Mouse (Mus musculus) Muller cell, postnatal 12 days (primary cell): ENCODE measurements around the gene B830017H08Rik.

Experiments
- DNase-seq: peaks from one replicate; pipeline ENCODE4 v3.0.0-alpha.2; 2015; ENCODE audit errors: inconsistent ontology term

Gene B830017H08Rik

DNA sequence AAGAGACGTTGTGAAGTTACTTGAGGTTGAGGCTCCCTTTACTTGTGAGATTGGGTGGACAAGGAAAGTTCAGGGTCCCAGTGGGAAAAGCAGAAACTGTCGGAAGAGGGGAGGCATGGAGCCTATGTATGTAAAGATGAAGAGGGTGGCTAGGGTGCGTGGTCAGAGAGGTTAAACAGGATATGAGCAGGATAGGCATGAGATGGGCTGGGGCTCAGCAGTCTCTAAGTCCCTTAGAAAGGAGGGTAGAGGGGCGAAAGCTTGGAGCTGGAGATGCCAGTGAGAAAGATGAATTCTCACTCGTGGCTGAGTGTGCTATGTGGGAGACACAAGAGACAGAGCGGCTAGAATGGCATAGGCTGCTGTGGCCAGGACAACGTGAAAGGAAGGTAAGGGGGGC lies at the start of gene B830017H08Rik:
TSS of gene B830017H08Rik (plus strand) at position 301 of the 400 bp plus-strand sequence.
- no peak for DNase-seq

DNA sequence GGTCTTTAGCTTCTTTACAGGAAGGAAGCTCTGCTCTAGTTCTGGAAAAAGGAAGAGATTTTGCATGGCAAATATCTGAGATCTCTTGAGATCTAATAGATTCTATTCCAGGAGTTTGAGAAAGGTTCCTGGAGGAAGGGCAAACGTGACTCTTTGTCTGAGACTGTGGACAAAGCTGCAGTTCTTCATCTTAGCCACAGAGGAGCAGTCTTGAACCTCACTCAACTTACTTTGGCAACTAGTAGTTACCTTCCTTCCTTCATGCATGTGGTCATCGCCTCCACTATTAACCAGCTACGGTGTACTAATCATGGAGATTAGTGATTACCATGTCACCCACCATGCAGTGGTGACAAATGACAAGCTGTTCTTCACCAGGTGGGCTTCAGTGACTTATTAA lies 47.6 kb upstream of the B830017H08Rik start:
- no peak for DNase-seq

DNA sequence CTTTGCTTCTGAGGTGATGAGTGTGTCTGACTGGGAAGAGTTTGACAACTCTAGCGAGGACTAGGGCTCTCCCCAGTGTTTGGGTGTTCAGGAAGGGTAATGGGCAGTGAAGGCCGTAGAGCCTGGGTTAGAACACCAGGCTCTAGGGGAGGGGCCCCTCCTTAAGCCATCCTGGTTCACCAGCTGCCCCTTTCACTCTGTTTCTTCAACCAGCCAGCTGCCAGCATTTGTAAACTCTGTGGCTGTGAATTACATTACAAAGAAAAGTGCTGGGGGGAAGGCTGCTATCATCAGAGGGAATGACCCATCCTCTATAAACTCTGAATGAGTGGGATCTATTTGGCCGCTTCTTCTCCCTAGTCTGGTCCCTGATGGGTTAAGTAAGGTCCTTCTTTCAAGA lies 40.2 kb upstream of the B830017H08Rik start:
- DNase-seq = no peak

GRCm38 (mm10) chr16:17794047-17794446 lies 38.9 kb upstream of the B830017H08Rik start:
- no peak for DNase-seq

GRCm38 (mm10) chr16:17795643-17796042 lies 37.3 kb upstream of the B830017H08Rik start:
- DNase-seq = no peak

DNA sequence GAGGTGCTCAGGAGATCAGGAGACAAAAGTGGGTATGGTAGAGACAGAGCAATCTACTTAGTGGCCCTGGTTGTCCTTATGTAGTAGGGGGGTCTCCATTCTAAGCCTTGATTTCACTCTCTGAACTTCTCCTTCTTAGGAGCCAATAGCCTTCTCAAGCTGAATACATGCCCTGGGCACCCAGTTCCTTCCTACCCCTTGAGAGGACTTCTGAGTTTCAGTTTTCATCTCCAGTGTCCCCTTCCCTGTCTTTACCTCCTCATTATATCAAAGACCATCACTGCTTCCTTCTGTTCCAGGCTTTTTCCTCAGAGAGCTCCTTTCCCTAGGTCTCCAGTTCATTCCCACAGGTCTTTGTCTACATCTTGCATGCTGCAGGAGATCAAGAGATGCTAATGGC lies 36.4 kb upstream of the B830017H08Rik start:
- DNase-seq = no peak

- peak; percentile 75 for DNase-seq
These were observed 35.7 kb upstream of the B830017H08Rik start, which contains the start of gene Scarf2 for GRCm38 (mm10) chr16:17796971-17797811. Gene Scarf2, plus strand, starts transcription at chr16:17797282.

DNA sequence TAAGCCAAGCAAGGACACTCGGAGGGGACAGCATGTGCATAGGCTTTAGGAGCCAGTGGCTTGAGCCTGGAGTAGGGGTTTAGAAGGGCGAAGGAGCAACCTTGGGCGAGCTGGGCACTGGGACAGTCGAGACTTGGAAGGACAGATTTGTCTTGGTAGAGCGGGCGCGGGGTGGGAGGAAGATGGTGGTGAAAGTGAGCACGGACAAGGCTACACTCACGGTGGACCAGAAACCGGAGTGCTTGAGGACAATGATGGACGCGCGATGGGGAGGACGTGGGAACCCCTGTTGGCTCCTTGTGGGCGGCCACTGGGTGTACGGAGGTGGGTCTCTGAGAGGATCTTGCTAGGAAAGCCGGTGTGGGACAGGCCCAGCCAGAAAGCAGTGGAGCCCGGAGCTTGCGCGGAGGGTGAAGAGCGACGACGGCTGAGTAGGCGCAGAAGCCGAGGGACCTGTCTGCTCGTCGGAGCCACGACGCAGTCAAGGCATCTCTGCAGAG lies 35.1 kb upstream of the B830017H08Rik start:
- peak; percentile 52 for DNase-seq

DNA sequence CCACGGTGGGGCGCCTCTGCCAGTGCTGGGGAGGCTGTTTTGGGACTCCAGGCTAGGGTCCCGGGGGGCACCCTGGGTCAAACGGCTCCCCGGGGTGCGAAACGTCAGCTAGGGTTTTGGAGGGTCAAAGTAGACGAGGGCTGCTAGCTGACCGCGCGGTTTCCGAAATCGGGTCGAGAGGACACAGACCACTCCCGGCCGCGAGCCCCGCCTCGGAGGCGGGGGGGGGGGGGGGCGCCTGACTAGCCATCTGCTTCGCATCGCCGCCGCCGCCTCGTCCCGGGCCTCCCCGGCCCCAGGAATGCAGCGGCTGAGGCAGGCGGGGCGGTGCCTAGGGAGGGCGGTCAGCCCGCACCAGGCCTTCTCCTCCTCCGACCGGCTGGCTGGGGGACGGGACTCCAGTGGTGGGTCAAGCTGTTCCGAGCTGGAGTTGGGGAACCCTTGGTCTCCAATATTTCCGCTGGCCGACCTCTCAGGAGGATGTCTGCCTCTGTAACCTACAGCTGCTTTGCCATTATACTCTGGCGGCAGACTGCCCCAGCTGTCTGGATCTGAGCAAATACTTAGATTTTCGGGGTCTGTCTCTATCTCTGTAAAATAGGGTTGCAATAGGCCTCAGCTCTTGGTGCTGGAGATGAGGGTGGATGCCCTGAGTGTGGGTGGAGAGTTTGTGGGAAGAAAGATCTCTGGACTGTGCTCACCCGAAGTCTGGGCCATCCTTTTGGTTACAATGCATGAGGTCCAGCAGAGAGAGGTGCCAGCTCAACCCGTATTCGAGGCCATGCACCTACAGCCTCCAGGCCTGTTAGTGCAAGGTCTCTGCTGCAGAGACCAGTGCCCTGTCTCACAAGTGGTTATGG lies 34.4 kb upstream of the B830017H08Rik start:
- peak; percentile 86 for DNase-seq

DNA sequence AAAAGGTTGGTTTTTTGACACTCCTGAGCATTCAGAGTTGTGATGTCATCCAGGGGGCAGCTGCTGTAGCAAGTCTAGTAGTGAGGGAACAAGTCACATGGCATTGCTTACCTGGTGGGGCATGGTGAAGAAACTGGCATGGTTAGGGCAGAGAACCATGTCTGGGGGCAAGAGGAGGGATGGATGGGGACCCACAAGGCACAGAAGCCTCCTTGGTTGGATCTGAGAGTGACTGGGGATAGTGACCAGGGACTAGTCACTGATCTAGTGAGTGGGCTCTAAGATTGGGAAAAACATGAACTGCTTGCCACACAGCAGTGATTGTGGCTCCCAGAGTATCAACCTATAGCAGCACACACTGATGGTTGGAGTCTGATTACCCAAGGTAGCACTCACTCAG lies 33.3 kb upstream of the B830017H08Rik start:
- no peak for DNase-seq

GRCm38 (mm10) chr16:17801777-17802455 lies 31.0 kb upstream of the B830017H08Rik start:
- no peak for DNase-seq

DNA sequence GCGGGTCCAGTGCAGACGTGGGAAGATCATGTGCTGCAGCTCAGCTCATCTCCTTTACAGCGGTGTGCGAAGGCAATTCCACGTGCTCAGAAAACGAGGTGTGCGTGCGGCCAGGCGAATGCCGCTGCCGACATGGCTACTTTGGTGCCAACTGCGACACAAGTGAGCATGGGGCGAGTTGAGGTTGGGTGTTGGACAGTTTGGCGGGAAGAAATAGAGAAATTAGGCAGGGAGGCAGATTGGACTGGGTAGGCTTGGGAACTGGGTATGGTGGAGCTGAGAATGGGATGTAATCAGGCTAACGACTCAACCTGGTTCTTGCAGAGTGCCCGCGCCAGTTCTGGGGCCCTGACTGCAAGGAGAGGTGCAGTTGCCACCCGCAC lies 30.5 kb upstream of the B830017H08Rik start:
- no peak for DNase-seq

GRCm38 (mm10) chr16:17802839-17803674 lies 29.9 kb upstream of the B830017H08Rik start:
- DNase-seq = peak; percentile 56

- no peak for DNase-seq
These were observed 29.1 kb upstream of the B830017H08Rik start for GRCm38 (mm10) chr16:17803675-17804448.

GRCm38 (mm10) chr16:17804449-17804912 lies 28.4 kb upstream of the B830017H08Rik start:
- DNase-seq = no peak

DNA sequence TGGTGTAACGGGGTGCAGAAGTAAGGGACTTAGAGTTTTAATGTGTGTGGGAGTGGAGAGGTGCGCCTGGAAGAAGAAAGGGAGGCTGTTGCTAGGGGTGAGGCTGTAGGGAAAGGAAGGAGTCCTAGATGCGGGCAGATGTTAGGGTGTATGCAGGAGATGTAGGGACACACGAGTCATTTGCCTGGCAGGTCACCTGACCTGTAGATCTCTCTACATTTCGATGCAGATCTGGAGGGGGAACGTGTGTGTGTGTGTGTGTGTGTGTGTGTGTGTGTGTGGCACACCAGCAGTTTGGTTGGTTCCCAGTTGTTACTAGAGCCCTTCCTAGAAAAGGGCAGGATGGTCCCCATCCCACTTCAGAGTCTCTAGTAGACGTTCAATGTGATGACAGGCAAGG lies 27.9 kb upstream of the B830017H08Rik start:
- DNase-seq = no peak

DNA sequence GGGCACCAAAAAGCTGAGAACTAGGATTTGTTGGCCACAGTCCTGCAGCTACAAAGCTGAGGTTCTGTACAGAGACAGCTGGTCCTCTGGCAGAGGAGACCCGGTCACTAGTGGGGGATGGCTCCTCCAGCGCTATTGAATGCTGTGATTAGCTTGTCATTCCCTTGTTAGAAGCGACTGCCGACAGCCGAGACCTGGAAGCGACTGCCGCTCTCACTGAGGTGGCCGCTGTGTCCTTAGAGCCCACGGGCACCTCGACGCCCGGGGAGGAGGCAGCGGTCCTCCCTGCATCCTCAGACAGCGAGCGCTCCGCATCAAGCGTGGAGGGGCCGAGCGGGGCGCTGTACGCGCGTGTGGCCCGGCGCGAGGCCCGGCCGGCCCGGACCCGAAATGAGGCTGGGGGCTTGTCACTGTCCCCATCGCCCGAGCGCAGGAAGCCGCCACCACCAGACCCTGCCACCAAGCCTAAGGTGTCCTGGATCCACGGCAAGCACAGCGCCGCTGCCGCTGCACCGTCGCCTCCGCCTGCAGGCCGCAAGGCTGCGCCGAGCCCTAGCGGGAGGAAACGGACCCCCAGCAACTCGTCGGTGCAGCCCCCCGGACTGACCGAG lies 26.2 kb upstream of the B830017H08Rik start:
- DNase-seq = no peak

DNA sequence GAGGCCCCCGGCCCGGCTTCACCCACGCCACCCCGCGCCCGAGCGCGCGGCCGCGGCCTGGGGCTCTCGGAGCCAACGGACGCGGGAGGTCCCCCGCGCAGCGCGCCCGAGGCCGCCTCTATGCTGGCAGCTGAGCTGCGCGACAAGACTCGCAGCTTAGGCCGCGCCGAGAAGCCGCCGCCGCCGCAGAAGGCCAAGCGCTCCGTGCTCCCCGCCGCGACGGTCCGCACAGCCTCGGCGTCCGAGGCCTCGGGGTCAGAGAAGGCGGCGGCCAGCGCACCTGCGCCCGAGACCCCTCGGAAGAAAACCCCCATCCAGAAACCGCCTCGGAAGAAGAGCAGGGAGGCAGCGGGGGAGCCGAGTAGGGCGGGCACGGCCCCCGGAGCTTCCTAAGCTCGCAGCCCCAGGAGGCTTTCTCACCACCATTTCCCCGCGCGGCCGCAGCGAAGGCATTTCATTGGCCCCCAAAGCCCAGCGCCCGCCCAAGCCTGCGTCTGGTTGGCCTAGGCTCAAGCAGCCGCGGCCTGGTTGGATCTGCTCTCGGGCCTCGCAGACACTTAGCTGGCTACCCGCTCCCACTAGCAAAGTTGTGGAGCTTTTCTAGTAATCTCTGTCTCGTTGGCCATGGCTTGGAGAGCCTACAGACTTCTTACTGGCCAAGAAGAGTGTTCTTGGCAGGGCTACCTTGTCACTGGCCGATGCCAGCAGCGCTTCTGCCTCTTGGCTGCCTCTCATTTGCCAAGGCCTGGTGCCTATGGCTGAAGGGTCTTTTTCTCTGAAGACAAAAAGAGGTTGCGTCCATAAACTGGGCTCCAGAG lies 25.5 kb upstream of the B830017H08Rik start:
- peak; percentile 88 for DNase-seq

- peak; percentile 37 for DNase-seq
These were observed 23.8 kb upstream of the B830017H08Rik start for GRCm38 (mm10) chr16:17809125-17809524.
